Mouse (Mus musculus): Measurements from ENCODE around the gene Inpp5k.

Gene Inpp5k

GRCm38 (mm10) chr11:75658996-75659750 is 28.4 kb downstream of the Inpp5k start:
- Histone ChIP-seq H3K27me3 (ENCODE audit: insufficient read depth, low read length) (0 out of 2 replicates have a peak, but pooled peaks cover 4% of the 10 kb centered on the region), H3K9me3 (ENCODE audit: low read length) (no peaks in the 10 kb centered on the region), H3K36me3 (ENCODE audit: insufficient read depth, low read length) (peaks cover 68% of the 10 kb centered on the region), H3K4me3 (replicated peaks; ENCODE audit: low read length) (no peak overlapping the region), H3K4me1 (replicated peaks; ENCODE audit: low read depth, low read length) (peaks cover 57% of the 10 kb centered on the region)
- no peak for TF ChIP-seq CTCF (conservative IDR thresholded peaks at IDR 0.05; ENCODE audit: low read length)
- no peak for TF ChIP-seq NANOG (IDR thresholded peaks at IDR 0.05; ENCODE audit: borderline replicate concordance, low read length)
- no peak for TF ChIP-seq POU5F1 (IDR thresholded peaks at IDR 0.05; ENCODE audit: borderline replicate concordance, low read length)

- H3K4me3 ChIP-seq (replicated peaks; ENCODE audit: low read length): no peak overlapping the region
- no peaks in the 10 kb centered on the region for H3K9me3 ChIP-seq (ENCODE audit: low read length)
- peaks cover 52% of the 10 kb centered on the region for H3K4me1 ChIP-seq (replicated peaks; ENCODE audit: low read depth, low read length)
- TF ChIP-seq NANOG (IDR thresholded peaks at IDR 0.05; ENCODE audit: borderline replicate concordance, low read length): no peak
- no peak for TF ChIP-seq POU5F1 (IDR thresholded peaks at IDR 0.05; ENCODE audit: borderline replicate concordance, low read length)
- no peak for TF ChIP-seq CTCF (conservative IDR thresholded peaks at IDR 0.05; ENCODE audit: low read length)
- no peaks in the 10 kb centered on the region for H3K27me3 ChIP-seq (ENCODE audit: insufficient read depth, low read length)
- peaks cover 75% of the 10 kb centered on the region for H3K36me3 ChIP-seq (ENCODE audit: insufficient read depth, low read length)
Measured at GRCm38 (mm10) chr11:75660081-75660590, 29.3 kb downstream of the Inpp5k start.

- Histone ChIP-seq H3K4me1 (replicated peaks; ENCODE audit: low read depth, low read length) (peaks cover 54% of the 10 kb centered on the region), H3K36me3 (ENCODE audit: insufficient read depth, low read length) (peaks cover 86% of the 10 kb centered on the region), H3K4me3 (replicated peaks; ENCODE audit: low read length) (no peak overlapping the region), H3K9me3 (ENCODE audit: low read length) (no peaks in the 10 kb centered on the region), H3K27me3 (ENCODE audit: insufficient read depth, low read length) (no peaks in the 10 kb centered on the region)
- TF ChIP-seq CTCF (conservative IDR thresholded peaks at IDR 0.05; ENCODE audit: low read length): no peak
Measured at GRCm38 (mm10) chr11:75660941-75661800, 30.4 kb downstream of the Inpp5k start.

GRCm38 (mm10) chr11:75662131-75662530 is 31.3 kb downstream of the Inpp5k start:
- Histone ChIP-seq H3K4me1 (replicated peaks; ENCODE audit: low read depth, low read length) (peaks cover 44% of the 10 kb centered on the region), H3K27me3 (ENCODE audit: insufficient read depth, low read length) (no peaks in the 10 kb centered on the region), H3K4me3 (replicated peaks; ENCODE audit: low read length) (no peak overlapping the region), H3K9me3 (ENCODE audit: low read length) (no peaks in the 10 kb centered on the region), H3K36me3 (ENCODE audit: insufficient read depth, low read length) (peaks cover 93% of the 10 kb centered on the region)
- TF ChIP-seq NANOG (IDR thresholded peaks at IDR 0.05; ENCODE audit: borderline replicate concordance, low read length) (no peak), POU5F1 (IDR thresholded peaks at IDR 0.05; ENCODE audit: borderline replicate concordance, low read length) (no peak)

- H3K4me1 ChIP-seq (replicated peaks; ENCODE audit: low read depth, low read length): peaks cover 41% of the 10 kb centered on the region
- no peak for TF ChIP-seq NANOG (IDR thresholded peaks at IDR 0.05; ENCODE audit: borderline replicate concordance, low read length)
- TF ChIP-seq CTCF (conservative IDR thresholded peaks at IDR 0.05; ENCODE audit: low read length): no peak
- TF ChIP-seq POU5F1 (IDR thresholded peaks at IDR 0.05; ENCODE audit: borderline replicate concordance, low read length): no peak
- no peak overlapping the region for H3K4me3 ChIP-seq (replicated peaks; ENCODE audit: low read length)
Measured at GRCm38 (mm10) chr11:75666296-75666695, 35.5 kb downstream of the Inpp5k start.

GRCm38 (mm10) chr11:75668621-75669020 is 37.8 kb downstream of the Inpp5k start:
- no peak for TF ChIP-seq NANOG (IDR thresholded peaks at IDR 0.05; ENCODE audit: borderline replicate concordance, low read length)
- TF ChIP-seq POU5F1 (IDR thresholded peaks at IDR 0.05; ENCODE audit: borderline replicate concordance, low read length): no peak

More at GRCm38 (mm10) chr11:75666296-75666695, 35.5 kb downstream of the Inpp5k start:
- peaks cover 93% of the 10 kb centered on the region for H3K36me3 ChIP-seq (ENCODE audit: insufficient read depth, low read length)
- H3K9me3 ChIP-seq (ENCODE audit: low read length): no peaks in the 10 kb centered on the region
- no peaks in the 10 kb centered on the region for H3K27me3 ChIP-seq (ENCODE audit: insufficient read depth, low read length)

GRCm38 (mm10) chr11:75669176-75669852 is 38.5 kb downstream of the Inpp5k start:
- TF ChIP-seq NANOG (IDR thresholded peaks at IDR 0.05; ENCODE audit: borderline replicate concordance, low read length) (no peak), CTCF (conservative IDR thresholded peaks at IDR 0.05; ENCODE audit: low read length) (no peak), POU5F1 (IDR thresholded peaks at IDR 0.05; ENCODE audit: borderline replicate concordance, low read length) (no peak)
- H3K9me3 ChIP-seq (ENCODE audit: low read length): no peaks in the 10 kb centered on the region
- H3K36me3 ChIP-seq (ENCODE audit: insufficient read depth, low read length): peaks cover 96% of the 10 kb centered on the region
- no peaks in the 10 kb centered on the region for H3K27me3 ChIP-seq (ENCODE audit: insufficient read depth, low read length)
- no peak overlapping the region for H3K4me3 ChIP-seq (replicated peaks; ENCODE audit: low read length)
- peaks cover 46% of the 10 kb centered on the region for H3K4me1 ChIP-seq (replicated peaks; ENCODE audit: low read depth, low read length)

More at GRCm38 (mm10) chr11:75668621-75669020, 37.8 kb downstream of the Inpp5k start:
- no peaks in the 10 kb centered on the region for H3K9me3 ChIP-seq (ENCODE audit: low read length)
- peaks cover 95% of the 10 kb centered on the region for H3K36me3 ChIP-seq (ENCODE audit: insufficient read depth, low read length)
- peaks cover 49% of the 10 kb centered on the region for H3K4me1 ChIP-seq (replicated peaks; ENCODE audit: low read depth, low read length)
- H3K4me3 ChIP-seq (replicated peaks; ENCODE audit: low read length): no peak overlapping the region
- no peaks in the 10 kb centered on the region for H3K27me3 ChIP-seq (ENCODE audit: insufficient read depth, low read length)

GRCm38 (mm10) chr11:75669853-75670200 is 39.0 kb downstream of the Inpp5k start:
- TF ChIP-seq POU5F1 (IDR thresholded peaks at IDR 0.05; ENCODE audit: borderline replicate concordance, low read length) (no peak), CTCF (conservative IDR thresholded peaks at IDR 0.05; ENCODE audit: low read length) (no peak), NANOG (IDR thresholded peaks at IDR 0.05; ENCODE audit: borderline replicate concordance, low read length) (no peak)
- Histone ChIP-seq H3K9me3 (ENCODE audit: low read length) (no peaks in the 10 kb centered on the region), H3K4me1 (replicated peaks; ENCODE audit: low read depth, low read length) (peaks cover 43% of the 10 kb centered on the region), H3K4me3 (replicated peaks; ENCODE audit: low read length) (no peak overlapping the region), H3K27me3 (ENCODE audit: insufficient read depth, low read length) (no peaks in the 10 kb centered on the region), H3K36me3 (ENCODE audit: insufficient read depth, low read length) (peaks cover 93% of the 10 kb centered on the region)

All from E14TG2a.4 (cell line).